In the genomic region with DNA sequence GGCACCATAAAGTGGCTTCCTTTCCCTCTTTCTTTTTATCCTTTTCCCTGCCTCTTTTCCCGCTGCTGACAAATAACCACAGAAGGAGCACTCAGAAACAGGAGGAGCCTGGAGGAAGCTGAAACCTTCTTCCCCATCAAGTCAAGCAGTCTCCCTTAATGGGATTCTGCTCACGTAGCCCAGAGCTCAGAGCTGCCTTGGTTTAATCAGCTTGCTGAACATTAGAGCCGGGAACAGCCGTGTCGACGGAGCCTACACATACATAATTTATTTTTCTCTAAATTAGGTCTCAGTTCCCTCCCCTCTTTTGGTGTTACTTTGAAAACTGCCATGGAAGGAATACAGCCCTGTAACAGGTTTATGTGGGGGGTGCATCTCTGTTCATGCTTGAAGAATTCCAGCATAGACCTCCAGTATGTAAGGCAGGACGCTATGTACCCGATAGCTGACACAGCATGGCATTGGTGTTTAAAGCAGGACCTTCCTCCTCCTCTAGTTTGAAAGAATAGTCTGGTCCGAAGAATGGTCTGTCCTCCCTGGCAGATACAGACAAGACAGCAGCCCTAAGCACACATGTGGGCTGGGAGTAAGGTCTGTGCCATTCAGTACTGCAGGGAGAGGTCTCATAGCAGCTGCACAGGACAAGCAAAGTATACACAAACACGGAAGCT, we compare ENCODE assay signal across 10 mouse cellular contexts.
DNase-seq lines count a peak whose midpoint lies in the region; ATAC-seq and TF ChIP-seq lines count a peak whose summit lies in the region.
"Had no signal": no experiment of that assay in that cellular context is flagged by ENCODE, and none has a peak within 500 bp of the region (broad histone marks: within the 10 kb centered on the region; RNA-seq: fewer than 3 reads in every experiment).

No protein-coding gene starts in this region.

- WGBS in neural tube, embryonic 11.5 days, result 59% methylated on average over 10 of the region's 10 CpGs
- 51% methylated on average over 10 of the region's 10 CpGs for WGBS in hindbrain, embryonic 11.5 days
- WGBS in midbrain, embryonic 12.5 days, result 19% methylated on average over 10 of the region's 10 CpGs
- 40% methylated on average over 10 of the region's 10 CpGs for WGBS in cerebellum, adult 2 months

- no peak overlapping the region for H3K9ac ChIP-seq in neural tube, embryonic 11.5 days (ENCODE audit: low read length)
- no peak overlapping the region for H3K9ac ChIP-seq in hindbrain, embryonic 11.5 days (ENCODE audit: low read depth, low read length)
- H3K9ac ChIP-seq in midbrain, embryonic 12.5 days (replicated peaks), result no peak overlapping the region

- TF ChIP-seq CTCF in cerebellum, adult 2 months (IDR thresholded peaks at IDR 0.05; ENCODE audit: borderline replicate concordance, insufficient read depth, low read depth, low read length), result no peak

- no peak overlapping the region for H3K4me2 ChIP-seq in neural tube, embryonic 11.5 days (ENCODE audit: low read depth)
- H3K4me2 ChIP-seq in hindbrain, embryonic 11.5 days (replicated peaks; ENCODE audit: low read depth, low read length), result 0 out of 2 replicates have a peak overlapping the region, but pooled peaks have one; percentile 18
- peak overlapping the region; percentile 51 for H3K4me2 ChIP-seq in midbrain, embryonic 12.5 days (replicated peaks)

- H3K4me1 ChIP-seq in neural tube, embryonic 11.5 days (ENCODE audit: control insufficient read depth, insufficient read depth, low read length), result no peaks in the 10 kb centered on the region
- H3K4me1 ChIP-seq in hindbrain, embryonic 11.5 days (replicated peaks; ENCODE audit: control insufficient read depth, insufficient read depth, low read length), result no peaks in the 10 kb centered on the region
- peaks cover 14% of the 10 kb centered on the region for H3K4me1 ChIP-seq in midbrain, embryonic 12.5 days
- no peaks in the 10 kb centered on the region; the same call in 1 of the 2 replicates for H3K4me1 ChIP-seq in cerebellum, adult 2 months (ENCODE audit: control insufficient read depth, insufficient read depth, low read length)

- H3K27me3 ChIP-seq in neural tube, embryonic 11.5 days (ENCODE audit: control insufficient read depth, insufficient read depth, low read length), result no peaks in the 10 kb centered on the region; the same call in 1 of the 2 replicates
- H3K27me3 ChIP-seq in hindbrain, embryonic 11.5 days (ENCODE audit: control insufficient read depth, insufficient read depth, low read length), result 0 out of 2 replicates have a peak, but pooled peaks cover 2% of the 10 kb centered on the region
- H3K27me3 ChIP-seq in midbrain, embryonic 12.5 days, result no peaks in the 10 kb centered on the region; the same call in 1 of the 2 replicates
- H3K27me3 ChIP-seq in cerebellum, adult 2 months (ENCODE audit: control insufficient read depth, insufficient read depth, low read length), result 0 out of 2 replicates have a peak, but pooled peaks cover 1% of the 10 kb centered on the region

- peak overlapping the region; percentile 74; the same call in 1 of the 2 replicates for H3K27ac ChIP-seq in neural tube, embryonic 11.5 days (ENCODE audit: low read depth, low read length)
- peak overlapping the region; percentile 77 for H3K27ac ChIP-seq in hindbrain, embryonic 11.5 days (ENCODE audit: low read depth, low read length)
- H3K27ac ChIP-seq in midbrain, embryonic 12.5 days (replicated peaks), result peak overlapping the region; percentile 94
- no peak overlapping the region for H3K27ac ChIP-seq in cerebellum, adult 2 months (ENCODE audit: insufficient read depth, low read length)

- ATAC-seq in neural tube, embryonic 11.5 days (ENCODE audit: insufficient read depth, low FRiP score, low TSS enrichment), result peak; percentile 81
- peak; percentile 88 for ATAC-seq in hindbrain, embryonic 11.5 days (ENCODE audit: low FRiP score)
- peak; percentile 93 for ATAC-seq in midbrain, embryonic 12.5 days (ENCODE audit: low FRiP score, low read depth)

- no peak for TF ChIP-seq POLR2A in cerebellum, adult 2 months (IDR thresholded peaks at IDR 0.05; ENCODE audit: borderline replicate concordance, insufficient read depth, low read length)

- no peak overlapping the region for H3K4me3 ChIP-seq in neural tube, embryonic 11.5 days (ENCODE audit: low read depth, low read length)
- H3K4me3 ChIP-seq in hindbrain, embryonic 11.5 days (ENCODE audit: low read depth, low read length), result no peak overlapping the region
- peak overlapping the region; percentile 22 for H3K4me3 ChIP-seq in midbrain, embryonic 12.5 days
- H3K4me3 ChIP-seq in cerebellum, adult 2 months (replicated peaks; ENCODE audit: insufficient read depth, low read depth, low read length), result no peak overlapping the region

- H3K9me3 ChIP-seq in neural tube, embryonic 11.5 days (ENCODE audit: control insufficient read depth, low read length), result no peaks in the 10 kb centered on the region
- no peaks in the 10 kb centered on the region for H3K9me3 ChIP-seq in hindbrain, embryonic 11.5 days (ENCODE audit: control insufficient read depth, low read length)
- H3K9me3 ChIP-seq in midbrain, embryonic 12.5 days, result no peaks in the 10 kb centered on the region
- H3K9me3 ChIP-seq: G1E had no signal

- peak; percentile 31 for DNase-seq in neural tube, embryonic 11.5 days (ENCODE audit: low spot score)
- DNase-seq in neural tube, embryonic 10.5 days (ENCODE audit: extremely low spot score, low spot score), result no peak
- DNase-seq in hindbrain, embryonic 11.5 days (ENCODE audit: low spot score), result peak; percentile 72
- DNase-seq in telencephalon, adult 2 months (ENCODE audit: low read depth, low spot score), result peak; percentile 47
- no peak for DNase-seq in adipocyte (ENCODE audit: low spot score)
- DNase-seq in cerebellum, adult 2 months, result no peak
- DNase-seq in testis, postnatal 14 days (ENCODE audit: low spot score), result no peak
- DNase-seq: lung, postnatal 4 days had no signal

- no peaks in the 10 kb centered on the region for H3K36me3 ChIP-seq in neural tube, embryonic 11.5 days (ENCODE audit: control insufficient read depth, insufficient read depth, low read length)
- no peaks in the 10 kb centered on the region for H3K36me3 ChIP-seq in hindbrain, embryonic 11.5 days (ENCODE audit: control insufficient read depth, insufficient read depth, low read length)
- H3K36me3 ChIP-seq in midbrain, embryonic 12.5 days, result no peaks in the 10 kb centered on the region
- H3K36me3 ChIP-seq: G1E had no signal

Comparison
In these comparisons a context has a peak if more than half of its experiments do, and no peak if none do; other contexts are left out.
1. DNase-seq: peak in neural tube, embryonic 11.5 days (single experiment), hindbrain, embryonic 11.5 days (single experiment) and telencephalon, adult 2 months (single experiment); none in neural tube, embryonic 10.5 days (single experiment), adipocyte (single experiment), cerebellum, adult 2 months (0 of 2) and testis, postnatal 14 days (single experiment).
2. Peak in every context shown above with its lines, with median percentiles within 50 percentile points of each other: ATAC-seq.